ENCODE assay signal across 7 mouse cellular contexts in genomic region chr16:10786288-10786687, GRCm38 (mm10). TPM values are rescaled to one million over a fixed set of nuclear protein-coding genes. Genes with fewer than 3 reads are reported as not detected.
A peak's percentile ranks its signal among the peaks of the same experiment; 100 is the strongest.
DNase-seq lines count a peak whose midpoint lies in the region; ATAC-seq lines count a peak whose summit lies in the region.

No protein-coding gene starts in this region.

- H3K9ac ChIP-seq in intestine, embryonic 14.5 days (ENCODE audit: low read length) = peak overlapping the region; percentile 73

- peak overlapping the region; percentile 57 for H3K4me3 ChIP-seq in intestine, embryonic 14.5 days (ENCODE audit: low read depth, low read length)

- H3K4me2 ChIP-seq in intestine, embryonic 14.5 days (ENCODE audit: low read length) = peak overlapping the region; percentile 99

- peak overlapping the region; percentile 98 for H3K27ac ChIP-seq in intestine, embryonic 14.5 days (ENCODE audit: low read depth)

- ATAC-seq in intestine, embryonic 14.5 days (replicated peaks; ENCODE audit: low FRiP score, low TSS enrichment, low read depth) = peak; percentile 20

- peaks cover 24% of the 10 kb centered on the region for H3K4me1 ChIP-seq in intestine, embryonic 14.5 days (replicated peaks; ENCODE audit: control insufficient read depth, insufficient read depth, low read length)

- H3K36me3 ChIP-seq in intestine, embryonic 14.5 days (ENCODE audit: control insufficient read depth, insufficient read depth, low read length) = no peaks in the 10 kb centered on the region

- no peaks in the 10 kb centered on the region for H3K9me3 ChIP-seq in intestine, embryonic 14.5 days (ENCODE audit: control insufficient read depth, low read length)

- peak; percentile 89 for DNase-seq in adrenal gland, adult 2 months
- DNase-seq in embryo, embryonic 11 days = peak; percentile 95
- peak; percentile 79 for DNase-seq in gastrocnemius, postnatal 25 days
- DNase-seq in intestine, embryonic 14.5 days (ENCODE audit: low spot score) = peak; percentile 90
- DNase-seq in left cerebral cortex, postnatal 14 days (ENCODE audit: low spot score in 2 of 2) = peak; percentile 83 to 90
- DNase-seq in mesoderm, embryonic 11.5 days (ENCODE audit: low read depth, low spot score) = peak; percentile 91
- DNase-seq in right cerebral cortex, postnatal 36 days (ENCODE audit: low spot score in 2 of 2) = peak; percentile 77 to 79

- 2% methylated on average over 9 of the region's 9 CpGs for WGBS in intestine, embryonic 14.5 days

- H3K27me3 ChIP-seq in intestine, embryonic 14.5 days (replicated peaks; ENCODE audit: control insufficient read depth, insufficient read depth, low read length) = no peaks in the 10 kb centered on the region

- intact Hi-C loops in left cerebral cortex, postnatal 14 days (cut with DNase I) = loop anchor here (5.0 kb wide), 3 partner anchors 51 to 199 kb away; partner anchors contain the start of gene Rmi2

RNA-seq across cellular contexts. Expression of gene Socs1, which starts 1.0 kb away (rescaled TPM):
- 1 to 10 TPM; 3.0 to 3.8 TPM for total RNA-seq in adrenal gland, adult 2 months (2021)
- polyA plus RNA-seq in adrenal gland, adult 2 months (2012; rRNA removed) = 32.1 and 38.2 TPM in 2 replicates
- 1 to 10 TPM in 1 of 2 experiments, under 1 TPM in 1; 0.51 to 2.4 TPM for total RNA-seq in gastrocnemius, postnatal 25 days (2021)
- 5.6 and 6.1 TPM in 2 replicates for polyA plus RNA-seq in intestine, embryonic 14.5 days (2014; fragmentation: Nextera tagmentation; extraction: Ambion mirVana)
- total RNA-seq in left cerebral cortex, postnatal 14 days (2021) = 1 to 10 TPM; 1.3 TPM

RNA-seq across cellular contexts. Expression of gene Tnp2, which starts 2.2 kb away (rescaled TPM):
- not detected for total RNA-seq in adrenal gland, adult 2 months (2021)
- polyA plus RNA-seq in adrenal gland, adult 2 months (2012; rRNA removed) = not detected in 2 replicates
- not detected for total RNA-seq in gastrocnemius, postnatal 25 days (2021)
- not detected in 2 replicates for polyA plus RNA-seq in intestine, embryonic 14.5 days (2014; fragmentation: Nextera tagmentation; extraction: Ambion mirVana)
- not detected for total RNA-seq in left cerebral cortex, postnatal 14 days (2021)

RNA-seq across cellular contexts. Expression of gene Prm3, which starts 4.4 kb away (rescaled TPM):
- not detected for total RNA-seq in adrenal gland, adult 2 months (2021)
- polyA plus RNA-seq in adrenal gland, adult 2 months (2012; rRNA removed) = not detected in 2 replicates
- total RNA-seq in gastrocnemius, postnatal 25 days (2021) = not detected
- polyA plus RNA-seq in intestine, embryonic 14.5 days (2014; fragmentation: Nextera tagmentation; extraction: Ambion mirVana) = not detected in 2 replicates
- not detected for total RNA-seq in left cerebral cortex, postnatal 14 days (2021)

RNA-seq across cellular contexts. Expression of gene Prm2, which starts 9.6 kb away (rescaled TPM):
- total RNA-seq in adrenal gland, adult 2 months (2021) = not detected
- 0.19 TPM in 1 of 2 replicates, not detected in the other for polyA plus RNA-seq in adrenal gland, adult 2 months (2012; rRNA removed)
- not detected for total RNA-seq in gastrocnemius, postnatal 25 days (2021)
- polyA plus RNA-seq in intestine, embryonic 14.5 days (2014; fragmentation: Nextera tagmentation; extraction: Ambion mirVana) = not detected in 2 replicates
- total RNA-seq in left cerebral cortex, postnatal 14 days (2021) = not detected

RNA-seq across cellular contexts. Expression of gene Prm1, which starts 19.4 kb away (rescaled TPM):
- total RNA-seq in adrenal gland, adult 2 months (2021) = not detected
- polyA plus RNA-seq in adrenal gland, adult 2 months (2012; rRNA removed) = not detected in 2 replicates
- total RNA-seq in gastrocnemius, postnatal 25 days (2021) = not detected
- polyA plus RNA-seq in intestine, embryonic 14.5 days (2014; fragmentation: Nextera tagmentation; extraction: Ambion mirVana) = not detected in 2 replicates
- not detected for total RNA-seq in left cerebral cortex, postnatal 14 days (2021)

Comparison
In these comparisons a context has a peak if more than half of its experiments do, and no peak if none do; other contexts are left out.
1. Peak in every context shown above with its lines: DNase-seq, ATAC-seq, H3K4me3 ChIP-seq and H3K27ac ChIP-seq.